Mouse (Mus musculus) liver, embryonic 16.5 days (tissue): Measurements from ENCODE around the gene Fam155a. TPM values are rescaled to one million over a fixed set of nuclear protein-coding genes. Genes with fewer than 3 reads are reported as not detected.

Experiments
- ATAC-seq: fragments of 200-750 bp; cut with Nextera tagmentation; 2 replicates; pipeline ENCODE4 v1.8.0; 2017; ENCODE audit warnings: low read depth, mild to moderate bottlenecking, moderate number of reproducible peaks, moderate library complexity
- H3K27ac ChIP-seq: fragments of 300-500 bp; sonication (generic); 2 replicates; pipeline ENCODE4 v1.5.1; 2014; ENCODE audit warnings: mild to moderate bottlenecking, low read length
- H3K27me3 ChIP-seq: fragments of 300-500 bp; sonication (generic); 2 replicates; pipeline ENCODE4 v1.6.1; 2014; ENCODE audit warnings: low read depth, low read length, mixed read lengths; ENCODE audit not compliant: control insufficient read depth, insufficient read depth
- H3K36me3 ChIP-seq: fragments of 300-500 bp; sonication (generic); 2 replicates; pipeline ENCODE4 v1.6.1; 2014; ENCODE audit warnings: mild to moderate bottlenecking; ENCODE audit not compliant: control insufficient read depth, insufficient read depth
- H3K4me1 ChIP-seq: fragments of 300-500 bp; sonication (generic); 2 replicates; pipeline ENCODE4 v1.6.1; 2014; ENCODE audit warnings: low read depth, low read length, mixed read lengths; ENCODE audit not compliant: control insufficient read depth
- H3K4me2 ChIP-seq: fragments of 300-500 bp; sonication (generic); 2 replicates; pipeline ENCODE4 v1.6.1; 2014; ENCODE audit warnings: low read depth, low read length, mixed read lengths
- H3K4me3 ChIP-seq: fragments of 300-500 bp; sonication (generic); 2 replicates; pipeline ENCODE4 v1.5.1; 2014; ENCODE audit warnings: low read depth, mild to moderate bottlenecking, low read length
- H3K9ac ChIP-seq: fragments of 300-500 bp; sonication (generic); 2 replicates; pipeline ENCODE4 v1.6.1; 2014; ENCODE audit warnings: low read depth, low read length
- H3K9me3 ChIP-seq: fragments of 300-500 bp; sonication (generic); replicated peaks from 2 replicates; pipeline ENCODE4 v1.6.1; 2016; ENCODE audit warnings: low read length; ENCODE audit not compliant: control insufficient read depth
- WGBS: fragments of 180-500 bp; shearing (Covaris S2); extraction: QIAGEN DNeasy Blood & Tissue Kit; methylation state at CpG from one replicate; pipeline ENCODE4 v1.1.7; 2014; ENCODE audit not compliant: insufficient replicate concordance; 5-methylcytosine and 5-hydroxymethylcytosine counted together
- polyA plus RNA-seq: library from polyadenylated mRNA; unstranded; fragments of >200 nt; fragmentation: Nextera tagmentation; extraction: Ambion mirVana; gene quantifications from 2 replicates; pipeline ENCODE4 v1.2.1, GENCODE M21; 2015

The Fam155a gene
- polyA plus RNA-seq, 1 experiment from 2014 or later, result 0.05 TPM

GRCm38 (mm10) chr8:9793351-9793750 lies 22.4 kb upstream of the Fam155a start:
- Histone ChIP-seq H3K27me3 (no peaks in the 10 kb centered on the region), H3K27ac (no peak overlapping the region), H3K9me3 (no peaks in the 10 kb centered on the region), H3K36me3 (no peaks in the 10 kb centered on the region), H3K9ac (no peak overlapping the region), H3K4me3 (no peak overlapping the region), H3K4me1 (no peaks in the 10 kb centered on the region), H3K4me2 (no peak overlapping the region)
- 46% methylated on average over 9 of the region's 9 CpGs for WGBS
- ATAC-seq, result no peak

GRCm38 (mm10) chr8:9780332-9780731 lies 9.4 kb upstream of the Fam155a start:
- Histone ChIP-seq H3K4me2 (no peak overlapping the region), H3K9ac (no peak overlapping the region), H3K9me3 (no peaks in the 10 kb centered on the region), H3K4me3 (no peak overlapping the region), H3K4me1 (no peaks in the 10 kb centered on the region), H3K27ac (no peak overlapping the region), H3K27me3 (no peaks in the 10 kb centered on the region), H3K36me3 (no peaks in the 10 kb centered on the region)
- 71% methylated on average over 10 of the region's 10 CpGs for WGBS
- no peak for ATAC-seq

- no peaks in the 10 kb centered on the region for H3K4me1 ChIP-seq
Measured at GRCm38 (mm10) chr8:9778148-9778547, 7.2 kb upstream of the Fam155a start.

GRCm38 (mm10) chr8:9776818-9777217 lies 5.9 kb upstream of the Fam155a start:
- no peak overlapping the region for H3K9ac ChIP-seq
- H3K27ac ChIP-seq, result no peak overlapping the region
- no peaks in the 10 kb centered on the region for H3K4me1 ChIP-seq
- WGBS, result 59% methylated on average over 10 of the region's 10 CpGs
- no peak overlapping the region for H3K4me2 ChIP-seq
- no peaks in the 10 kb centered on the region for H3K9me3 ChIP-seq
- no peak overlapping the region for H3K4me3 ChIP-seq
- no peaks in the 10 kb centered on the region for H3K36me3 ChIP-seq
- ATAC-seq, result no peak
- peaks cover 11% of the 10 kb centered on the region for H3K27me3 ChIP-seq

More at GRCm38 (mm10) chr8:9778148-9778547, 7.2 kb upstream of the Fam155a start:
- no peak overlapping the region for H3K9ac ChIP-seq
- 59% methylated on average over 8 of the region's 8 CpGs for WGBS
- H3K4me3 ChIP-seq, result no peak overlapping the region
- no peaks in the 10 kb centered on the region for H3K36me3 ChIP-seq
- no peaks in the 10 kb centered on the region; the same call in none of the 2 replicates for H3K27me3 ChIP-seq
- no peak overlapping the region for H3K4me2 ChIP-seq
- no peak overlapping the region for H3K27ac ChIP-seq
- no peaks in the 10 kb centered on the region for H3K9me3 ChIP-seq
- ATAC-seq, result no peak

- Histone ChIP-seq H3K9ac (no peak overlapping the region), H3K9me3 (no peaks in the 10 kb centered on the region), H3K4me3 (no peak overlapping the region), H3K36me3 (no peaks in the 10 kb centered on the region), H3K27ac (no peak overlapping the region), H3K27me3 (peaks cover 36% of the 10 kb centered on the region), H3K4me1 (no peaks in the 10 kb centered on the region), H3K4me2 (no peak overlapping the region)
- 5% methylated on average over 6 of the region's 6 CpGs for WGBS
- no peak for ATAC-seq
Measured at GRCm38 (mm10) chr8:9772519-9772840, 1.5 kb upstream of the Fam155a start.

GRCm38 (mm10) chr8:9771606-9772518 lies 901 bp upstream of the Fam155a start:
- Histone ChIP-seq H3K4me2 (peak overlapping the region; percentile 20; the same call in 1 of the 2 replicates), H3K9ac (no peak overlapping the region), H3K36me3 (no peaks in the 10 kb centered on the region), H3K4me1 (no peaks in the 10 kb centered on the region), H3K27ac (no peak overlapping the region), H3K27me3 (peaks cover 36% of the 10 kb centered on the region), H3K9me3 (no peaks in the 10 kb centered on the region), H3K4me3 (peak overlapping the region; percentile 1; the same call in 1 of the 2 replicates)
- WGBS, result 2% methylated on average over 55 of the region's 55 CpGs
- no peak for ATAC-seq

GRCm38 (mm10) chr8:9770261-9770998 lies 531 bp downstream of the Fam155a start:
- Histone ChIP-seq H3K9ac (no peak overlapping the region), H3K4me2 (no peak overlapping the region), H3K4me1 (no peaks in the 10 kb centered on the region), H3K27ac (no peak overlapping the region), H3K27me3 (peaks cover 36% of the 10 kb centered on the region), H3K4me3 (0 out of 2 replicates have a peak overlapping the region, but pooled peaks have one; percentile 13), H3K36me3 (no peaks in the 10 kb centered on the region), H3K9me3 (no peaks in the 10 kb centered on the region)
- WGBS, result 3% methylated on average over 48 of the region's 48 CpGs
- no peak for ATAC-seq

GRCm38 (mm10) chr8:9769061-9769460 lies 1.9 kb downstream of the Fam155a start:
- Histone ChIP-seq H3K9ac (no peak overlapping the region), H3K9me3 (no peaks in the 10 kb centered on the region), H3K27me3 (peaks cover 36% of the 10 kb centered on the region), H3K4me1 (no peaks in the 10 kb centered on the region), H3K4me3 (no peak overlapping the region), H3K4me2 (no peak overlapping the region), H3K36me3 (no peaks in the 10 kb centered on the region), H3K27ac (no peak overlapping the region)
- no peak for ATAC-seq
- 22% methylated on average over 6 of the region's 6 CpGs for WGBS

- H3K27ac ChIP-seq, result no peak overlapping the region
- H3K4me1 ChIP-seq, result no peaks in the 10 kb centered on the region
- WGBS, result 55% methylated on average over 5 of the region's 5 CpGs
- no peaks in the 10 kb centered on the region for H3K27me3 ChIP-seq
- H3K4me3 ChIP-seq, result no peak overlapping the region
- no peaks in the 10 kb centered on the region for H3K9me3 ChIP-seq
- no peak overlapping the region for H3K4me2 ChIP-seq
- ATAC-seq, result no peak
- no peaks in the 10 kb centered on the region for H3K36me3 ChIP-seq
- no peak overlapping the region for H3K9ac ChIP-seq
Measured at GRCm38 (mm10) chr8:9735169-9735568, 35.8 kb downstream of the Fam155a start.
